Mouse (Mus musculus): ENCODE results near the gene Tsku.

DNA sequence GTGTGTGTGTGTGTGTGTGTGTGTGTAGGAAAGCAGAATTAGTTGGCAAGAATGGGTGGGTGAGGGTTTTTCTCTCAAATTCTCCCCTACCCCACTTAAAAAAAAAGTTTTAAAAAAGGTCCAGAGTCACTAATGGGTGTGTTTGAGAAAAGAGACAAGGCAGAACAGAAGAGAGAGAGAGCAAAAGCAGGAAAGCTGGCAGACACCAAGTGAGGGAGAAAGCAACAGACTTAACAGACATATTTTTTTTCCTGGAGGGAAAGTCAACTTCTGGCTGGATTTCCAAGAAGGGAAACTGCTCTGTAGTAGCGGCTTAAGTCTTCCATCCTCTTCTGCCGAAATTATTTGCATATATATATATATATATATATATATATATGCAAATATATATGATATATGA is 534 bp upstream of the Tsku start:
- TF ChIP-seq USF1 (IDR thresholded peaks at IDR 0.05; ENCODE audit: low read depth) = no peak
- no peak for TF ChIP-seq CTCF (IDR thresholded peaks at IDR 0.05; ENCODE audit: control insufficient read depth, insufficient read depth, insufficient read length)

Data from C2C12 (cell line).